Mouse (Mus musculus): Measurements from ENCODE around the gene Kcnc4.

The Kcnc4 gene

GRCm38 (mm10) chr3:107459196-107459772 lies at the start of gene Kcnc4:
Kcnc4 (minus strand) TSS chr3:107459552.
- no peak for DNase-seq (ENCODE audit: low spot score in 2 of 2)

GRCm38 (mm10) chr3:107508696-107509095 lies 49.3 kb upstream of the Kcnc4 start:
- DNase-seq (ENCODE audit: low spot score in 2 of 2) = no peak

GRCm38 (mm10) chr3:107507966-107508365 lies 48.6 kb upstream of the Kcnc4 start:
- no peak for DNase-seq (ENCODE audit: low spot score in 2 of 2)

GRCm38 (mm10) chr3:107506531-107506930 lies 47.2 kb upstream of the Kcnc4 start:
- no peak for DNase-seq (ENCODE audit: low spot score in 2 of 2)

- DNase-seq (ENCODE audit: low spot score in 2 of 2) = no peak
Measured at GRCm38 (mm10) chr3:107505464-107506367, 46.4 kb upstream of the Kcnc4 start.

GRCm38 (mm10) chr3:107504542-107504941 lies 45.2 kb upstream of the Kcnc4 start:
- no peak for DNase-seq (ENCODE audit: low spot score in 2 of 2)

- no peak for DNase-seq (ENCODE audit: low spot score in 2 of 2)
Measured at GRCm38 (mm10) chr3:107503716-107504115, 44.4 kb upstream of the Kcnc4 start.

- no peak for DNase-seq (ENCODE audit: low spot score in 2 of 2)
Measured at GRCm38 (mm10) chr3:107501702-107502151, 42.4 kb upstream of the Kcnc4 start.

- DNase-seq (ENCODE audit: low spot score in 2 of 2) = no peak
Measured at GRCm38 (mm10) chr3:107500301-107500700, 40.9 kb upstream of the Kcnc4 start.

- DNase-seq (ENCODE audit: low spot score in 2 of 2) = no peak
Measured at GRCm38 (mm10) chr3:107496086-107496850, 36.9 kb upstream of the Kcnc4 start.

GRCm38 (mm10) chr3:107495524-107495923 lies 36.2 kb upstream of the Kcnc4 start:
- DNase-seq (ENCODE audit: low spot score in 2 of 2) = no peak

GRCm38 (mm10) chr3:107491459-107491858 lies 32.1 kb upstream of the Kcnc4 start:
- DNase-seq (ENCODE audit: low spot score in 2 of 2) = no peak

- no peak for DNase-seq (ENCODE audit: low spot score in 2 of 2)
Measured at GRCm38 (mm10) chr3:107488637-107489036, 29.3 kb upstream of the Kcnc4 start.

GRCm38 (mm10) chr3:107483290-107483689 lies 23.9 kb upstream of the Kcnc4 start:
- no peak for DNase-seq (ENCODE audit: low spot score in 2 of 2)

- no peak for DNase-seq (ENCODE audit: low spot score in 2 of 2)
Measured at GRCm38 (mm10) chr3:107480660-107481059, 21.3 kb upstream of the Kcnc4 start.

GRCm38 (mm10) chr3:107472198-107472597 lies 12.8 kb upstream of the Kcnc4 start:
- DNase-seq (ENCODE audit: low spot score in 2 of 2) = no peak

GRCm38 (mm10) chr3:107469059-107469458 lies 9.7 kb upstream of the Kcnc4 start:
- DNase-seq (ENCODE audit: low spot score in 2 of 2) = no peak

- no peak for DNase-seq (ENCODE audit: low spot score in 2 of 2)
Measured at GRCm38 (mm10) chr3:107468106-107468505, 8.8 kb upstream of the Kcnc4 start.

- DNase-seq (ENCODE audit: low spot score in 2 of 2) = peak in 1 of 2 experiments; percentile 35
Measured at GRCm38 (mm10) chr3:107466577-107466976, 7.2 kb upstream of the Kcnc4 start.

GRCm38 (mm10) chr3:107462160-107462559 lies 2.8 kb upstream of the Kcnc4 start:
- DNase-seq (ENCODE audit: low spot score in 2 of 2) = peak in 1 of 2 experiments; percentile 47

GRCm38 (mm10) chr3:107459773-107460431 lies 550 bp upstream of the Kcnc4 start:
- no peak for DNase-seq (ENCODE audit: low spot score in 2 of 2)
